Mouse (Mus musculus) limb, embryonic 12.5 days (tissue): ENCODE measurements around the gene Clip4. TPM values are rescaled to one million over a fixed set of nuclear protein-coding genes. Genes with fewer than 3 reads are reported as not detected.

Experiments
- ATAC-seq: fragments of 200-750 bp; cut with Nextera tagmentation; 2 replicates; pipeline ENCODE4 v1.8.0; 2017; ENCODE audit warnings: low read depth, moderate TSS enrichment; ENCODE audit not compliant: insufficient number of reproducible peaks, insufficient read depth, low FRiP score, low TSS enrichment
- H3K27ac ChIP-seq: fragments of 300-500 bp; sonication (generic); 2 replicates; pipeline ENCODE4 v1.5.1; 2016; ENCODE audit warnings: mild to moderate bottlenecking, moderate library complexity
- H3K27me3 ChIP-seq: fragments of 300-500 bp; sonication (generic); 2 replicates; pipeline ENCODE4 v1.6.1; 2016; ENCODE audit warnings: mild to moderate bottlenecking, moderate library complexity
- H3K36me3 ChIP-seq: fragments of 300-500 bp; sonication (generic); 2 replicates; pipeline ENCODE4 v1.6.1; 2016; ENCODE audit warnings: mild to moderate bottlenecking, moderate library complexity
- H3K4me1 ChIP-seq: fragments of 300-500 bp; sonication (generic); replicated peaks from 2 replicates; pipeline ENCODE4 v1.6.1; 2016
- H3K4me2 ChIP-seq: fragments of 300-500 bp; sonication (generic); 2 replicates; pipeline ENCODE4 v1.6.1; 2016; ENCODE audit warnings: mild to moderate bottlenecking, moderate library complexity
- H3K4me3 ChIP-seq: fragments of 300-500 bp; sonication (generic); replicated peaks from 2 replicates; pipeline ENCODE4 v1.5.1; 2016; ENCODE audit warnings: mild to moderate bottlenecking
- H3K9ac ChIP-seq: fragments of 300-500 bp; sonication (generic); replicated peaks from 2 replicates; pipeline ENCODE4 v1.6.1; 2016; ENCODE audit warnings: mild to moderate bottlenecking, moderate library complexity
- H3K9me3 ChIP-seq: fragments of 300-500 bp; sonication (generic); 2 replicates; pipeline ENCODE4 v1.6.1; 2016; ENCODE audit warnings: mild to moderate bottlenecking, moderate library complexity
- whole genome bisulfite sequencing: fragments of 180-500 bp; shearing (Covaris S2); methylation state at CpG from one replicate; pipeline ENCODE4 v1.1.7; 2016; 5-methylcytosine and 5-hydroxymethylcytosine counted together
- polyA plus RNA-seq: library from polyadenylated mRNA; unstranded; fragments of >200 nt; fragmentation: Nextera tagmentation; extraction: Ambion mirVana; gene quantifications from 2 replicates; pipeline ENCODE4 v1.2.1, GENCODE M21; 2016

Gene Clip4
- polyA plus RNA-seq, 1 experiment from 2014 or later = 5.3 TPM

- 29% methylated on average over 12 of the region's 12 CpGs for WGBS
- Histone ChIP-seq H3K27ac (no peak overlapping the region), H3K36me3 (no peaks in the 10 kb centered on the region), H3K9me3 (no peaks in the 10 kb centered on the region), H3K4me1 (peaks cover 29% of the 10 kb centered on the region), H3K27me3 (peaks cover 8% of the 10 kb centered on the region), H3K4me2 (no peak overlapping the region), H3K4me3 (no peak overlapping the region), H3K9ac (no peak overlapping the region)
- peak; percentile 53; the same call in 1 of the 2 replicates for ATAC-seq
Measured at GRCm38 (mm10) chr17:71828647-71829414, 60.6 kb downstream of the Clip4 start.

GRCm38 (mm10) chr17:71831960-71832359 lies 63.7 kb downstream of the Clip4 start:
- Histone ChIP-seq H3K4me1 (peaks cover 18% of the 10 kb centered on the region), H3K27me3 (no peaks in the 10 kb centered on the region), H3K36me3 (no peaks in the 10 kb centered on the region), H3K4me2 (no peak overlapping the region), H3K27ac (no peak overlapping the region), H3K9ac (no peak overlapping the region), H3K9me3 (no peaks in the 10 kb centered on the region), H3K4me3 (no peak overlapping the region)
- ATAC-seq = no peak
- 82% methylated on average over 3 of the region's 3 CpGs for WGBS

GRCm38 (mm10) chr17:71862184-71862583 lies 93.9 kb downstream of the Clip4 start:
- H3K9ac ChIP-seq = no peak overlapping the region
- no peak overlapping the region for H3K4me2 ChIP-seq
- no peak for ATAC-seq
- H3K27me3 ChIP-seq = no peaks in the 10 kb centered on the region
- no peaks in the 10 kb centered on the region; the same call in 1 of the 2 replicates for H3K9me3 ChIP-seq
- no peaks in the 10 kb centered on the region for H3K4me1 ChIP-seq
- no peak overlapping the region for H3K27ac ChIP-seq
- WGBS = 87% methylated on average over 3 of the region's 3 CpGs
- H3K36me3 ChIP-seq = no peaks in the 10 kb centered on the region
- H3K4me3 ChIP-seq = no peak overlapping the region

GRCm38 (mm10) chr17:71862895-71863294 lies 94.6 kb downstream of the Clip4 start:
- H3K9me3 ChIP-seq = no peaks in the 10 kb centered on the region; the same call in 1 of the 2 replicates
- WGBS = 83% methylated on average over 4 of the region's 4 CpGs
- no peaks in the 10 kb centered on the region for H3K4me1 ChIP-seq
- no peak overlapping the region for H3K9ac ChIP-seq
- H3K27me3 ChIP-seq = no peaks in the 10 kb centered on the region
- H3K36me3 ChIP-seq = no peaks in the 10 kb centered on the region
- H3K4me3 ChIP-seq = no peak overlapping the region
- no peak overlapping the region for H3K27ac ChIP-seq
- no peak overlapping the region for H3K4me2 ChIP-seq
- ATAC-seq = no peak

GRCm38 (mm10) chr17:71864039-71864438 lies 95.8 kb downstream of the Clip4 start:
- H3K36me3 ChIP-seq = no peaks in the 10 kb centered on the region

GRCm38 (mm10) chr17:71865437-71865836 lies 97.2 kb downstream of the Clip4 start:
- WGBS = 73% methylated on average over 5 of the region's 5 CpGs
- no peak overlapping the region for H3K9ac ChIP-seq
- 0 out of 2 replicates have a peak, but pooled peaks cover 2% of the 10 kb centered on the region for H3K4me1 ChIP-seq
- no peak for ATAC-seq
- H3K36me3 ChIP-seq = no peaks in the 10 kb centered on the region
- H3K27me3 ChIP-seq = peaks cover 6% of the 10 kb centered on the region; the same call in 1 of the 2 replicates
- no peak overlapping the region for H3K27ac ChIP-seq
- H3K4me2 ChIP-seq = no peak overlapping the region
- no peak overlapping the region for H3K4me3 ChIP-seq
- no peaks in the 10 kb centered on the region for H3K9me3 ChIP-seq

More at GRCm38 (mm10) chr17:71864039-71864438, 95.8 kb downstream of the Clip4 start:
- H3K4me2 ChIP-seq = no peak overlapping the region
- no peak overlapping the region for H3K4me3 ChIP-seq
- ATAC-seq = no peak
- H3K9ac ChIP-seq = no peak overlapping the region
- no peak overlapping the region for H3K27ac ChIP-seq
- no peaks in the 10 kb centered on the region for H3K4me1 ChIP-seq
- no peaks in the 10 kb centered on the region for H3K27me3 ChIP-seq
- no peaks in the 10 kb centered on the region; the same call in 1 of the 2 replicates for H3K9me3 ChIP-seq
- 90% methylated on average over 8 of the region's 8 CpGs for WGBS

- 0 out of 2 replicates have a peak, but pooled peaks cover 2% of the 10 kb centered on the region for H3K4me1 ChIP-seq
- no peak for ATAC-seq
- peaks cover 8% of the 10 kb centered on the region; the same call in 1 of the 2 replicates for H3K27me3 ChIP-seq
- no peak overlapping the region for H3K4me2 ChIP-seq
- no peaks in the 10 kb centered on the region for H3K36me3 ChIP-seq
- no peak overlapping the region for H3K4me3 ChIP-seq
- H3K9me3 ChIP-seq = no peaks in the 10 kb centered on the region
- no peak overlapping the region for H3K27ac ChIP-seq
- H3K9ac ChIP-seq = no peak overlapping the region
- WGBS = 76% methylated on average over 2 of the region's 2 CpGs
Measured at GRCm38 (mm10) chr17:71867892-71868291, 99.6 kb downstream of the Clip4 start.

- Histone ChIP-seq H3K27me3 (peaks cover 8% of the 10 kb centered on the region; the same call in 1 of the 2 replicates), H3K9ac (no peak overlapping the region), H3K27ac (no peak overlapping the region), H3K36me3 (no peaks in the 10 kb centered on the region), H3K4me2 (no peak overlapping the region), H3K4me3 (no peak overlapping the region), H3K4me1 (0 out of 2 replicates have a peak, but pooled peaks cover 2% of the 10 kb centered on the region), H3K9me3 (no peaks in the 10 kb centered on the region)
- no peak for ATAC-seq
- 86% methylated on average over 12 of the region's 12 CpGs for WGBS
Measured at GRCm38 (mm10) chr17:71868828-71869227, 100.6 kb downstream of the Clip4 start.

- Histone ChIP-seq H3K4me3 (peak overlapping the region; percentile 49), H3K36me3 (no peaks in the 10 kb centered on the region), H3K9ac (peak overlapping the region; percentile 70), H3K27me3 (peaks cover 8% of the 10 kb centered on the region; the same call in 1 of the 2 replicates), H3K9me3 (no peaks in the 10 kb centered on the region), H3K27ac (0 out of 2 replicates have a peak overlapping the region, but pooled peaks have one; percentile 14), H3K4me1 (0 out of 2 replicates have a peak, but pooled peaks cover 2% of the 10 kb centered on the region), H3K4me2 (peak overlapping the region; percentile 80)
- 6% methylated on average over 60 of the region's 60 CpGs for WGBS
- ATAC-seq = 0 out of 2 replicates have a peak, but pooled peaks have one; percentile 76
Measured at GRCm38 (mm10) chr17:71869372-71870231, 101.3 kb downstream of the Clip4 start.

GRCm38 (mm10) chr17:71870232-71870621 lies 102.0 kb downstream of the Clip4 start:
- no peak overlapping the region for H3K9ac ChIP-seq
- peak overlapping the region; percentile 49; the same call in 1 of the 2 replicates for H3K4me3 ChIP-seq
- 82% methylated on average over 7 of the region's 8 CpGs for WGBS
- 0 out of 2 replicates have a peak, but pooled peaks cover 2% of the 10 kb centered on the region for H3K4me1 ChIP-seq
- H3K36me3 ChIP-seq = no peaks in the 10 kb centered on the region
- no peak for ATAC-seq
- H3K27ac ChIP-seq = no peak overlapping the region
- H3K4me2 ChIP-seq = no peak overlapping the region
- H3K9me3 ChIP-seq = no peaks in the 10 kb centered on the region
- H3K27me3 ChIP-seq = peaks cover 8% of the 10 kb centered on the region; the same call in 1 of the 2 replicates

GRCm38 (mm10) chr17:71870641-71871040 lies 102.4 kb downstream of the Clip4 start:
- H3K4me2 ChIP-seq = no peak overlapping the region
- H3K4me3 ChIP-seq = no peak overlapping the region
- H3K27me3 ChIP-seq = peaks cover 8% of the 10 kb centered on the region; the same call in 1 of the 2 replicates
- no peaks in the 10 kb centered on the region for H3K36me3 ChIP-seq
- 65% methylated on average over 1 of the region's 1 CpGs for WGBS
- H3K27ac ChIP-seq = no peak overlapping the region
- no peaks in the 10 kb centered on the region for H3K9me3 ChIP-seq
- H3K4me1 ChIP-seq = 0 out of 2 replicates have a peak, but pooled peaks cover 2% of the 10 kb centered on the region
- ATAC-seq = no peak
- no peak overlapping the region for H3K9ac ChIP-seq
